Mouse (Mus musculus) embryonic facial prominence, embryonic 10.5 days (tissue): ENCODE data around the gene Sp2. TPM values are rescaled to one million over a fixed set of nuclear protein-coding genes. Genes with fewer than 3 reads are reported as not detected.

Experiments
- DNase-seq: peaks from one replicate; pipeline ENCODE4 v3.0.0-alpha.2; 2017; ENCODE audit warnings: low spot score
- H3K27ac ChIP-seq: fragments of 300-500 bp; sonication (generic); replicated peaks from 2 replicates; pipeline ENCODE4 v1.5.1; 2016; ENCODE audit warnings: mild to moderate bottlenecking
- H3K27me3 ChIP-seq: fragments of 300-500 bp; sonication (generic); replicated peaks from 2 replicates; pipeline ENCODE4 v1.6.1; 2016; ENCODE audit warnings: low read depth, mild to moderate bottlenecking; ENCODE audit not compliant: poor library complexity, severe bottlenecking
- H3K36me3 ChIP-seq: fragments of 300-500 bp; sonication (generic); replicated peaks from 2 replicates; pipeline ENCODE4 v1.6.1; 2016; ENCODE audit warnings: mild to moderate bottlenecking, moderate library complexity
- H3K4me1 ChIP-seq: fragments of 300-500 bp; sonication (generic); 2 replicates; pipeline ENCODE4 v1.6.1; 2016
- H3K4me3 ChIP-seq: fragments of 300-500 bp; sonication (generic); 2 replicates; pipeline ENCODE4 v1.5.1; 2016; ENCODE audit warnings: mild to moderate bottlenecking, moderate library complexity
- H3K9me3 ChIP-seq: fragments of 300-500 bp; sonication (generic); 2 replicates; pipeline ENCODE4 v1.6.1; 2016; ENCODE audit warnings: mild to moderate bottlenecking
- WGBS: fragments of 180-500 bp; shearing (Covaris S2); methylation state at CpG from one replicate; pipeline ENCODE4 v1.1.7; 2016; 5-methylcytosine and 5-hydroxymethylcytosine counted together
- polyA plus RNA-seq: library from polyadenylated mRNA; unstranded; fragments of >200 nt; fragmentation: Nextera tagmentation; extraction: Ambion mirVana; gene quantifications from 2 replicates; pipeline ENCODE4 v1.2.1, GENCODE M21; 2016

The Sp2 gene
- polyA plus RNA-seq, 1 experiment from 2014 or later, result 27.9 TPM

GRCm38 (mm10) chr11:96957061-96957805 is 25.5 kb downstream of the Sp2 start:
- 92% methylated on average over 10 of the region's 10 CpGs for WGBS
- Histone ChIP-seq H3K27me3 (no peaks in the 10 kb centered on the region), H3K4me1 (no peaks in the 10 kb centered on the region; the same call in 1 of the 2 replicates), H3K36me3 (peaks cover 96% of the 10 kb centered on the region), H3K27ac (no peak overlapping the region), H3K4me3 (no peak overlapping the region), H3K9me3 (no peaks in the 10 kb centered on the region)
- no peak for DNase-seq

DNA sequence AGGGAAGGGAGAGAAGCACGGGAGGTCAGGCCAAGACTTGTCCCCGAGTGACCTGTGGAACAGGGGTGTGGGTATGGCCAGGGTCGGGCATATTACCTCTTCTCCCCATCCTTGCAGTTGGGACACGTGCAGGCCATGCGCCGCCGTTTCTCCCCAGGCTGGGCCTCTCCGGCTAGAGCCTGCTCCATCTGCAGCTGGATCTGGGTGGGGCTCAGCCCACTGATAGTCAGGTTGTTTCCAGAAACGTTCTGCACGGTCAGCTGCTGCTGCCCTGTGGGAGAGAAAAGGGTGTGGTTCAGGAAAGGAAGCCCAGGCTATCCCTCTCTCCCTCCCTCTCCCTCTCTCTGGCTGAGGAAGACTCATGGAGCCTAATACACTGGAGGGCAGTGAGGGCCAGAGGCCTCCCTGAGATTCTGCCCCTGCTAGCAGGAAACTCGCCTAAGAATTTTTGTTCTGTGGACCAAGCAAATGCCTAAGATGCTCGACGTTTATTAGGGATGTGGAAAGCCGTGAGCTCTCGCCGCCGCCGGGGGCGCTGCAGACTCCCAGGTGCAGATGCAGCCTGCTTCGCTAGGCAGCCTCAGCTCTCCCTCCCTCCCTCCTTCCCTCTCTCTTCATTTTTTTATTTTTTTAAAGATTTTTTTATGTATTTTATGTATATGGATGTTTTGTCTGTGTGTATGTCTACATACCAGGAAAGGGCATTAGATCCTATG is 26.6 kb downstream of the Sp2 start:
- peak; percentile 49 for DNase-seq
- no peaks in the 10 kb centered on the region for H3K27me3 ChIP-seq
- WGBS, result 56% methylated on average over 20 of the region's 20 CpGs
- H3K27ac ChIP-seq, result 0 out of 2 replicates have a peak overlapping the region, but pooled peaks have one; percentile 24
- no peaks in the 10 kb centered on the region; the same call in 1 of the 2 replicates for H3K4me1 ChIP-seq
- no peaks in the 10 kb centered on the region for H3K9me3 ChIP-seq
- peaks cover 96% of the 10 kb centered on the region for H3K36me3 ChIP-seq
- no peak overlapping the region for H3K4me3 ChIP-seq

GRCm38 (mm10) chr11:96955094-96955493 is 27.7 kb downstream of the Sp2 start:
- no peaks in the 10 kb centered on the region for H3K27me3 ChIP-seq
- no peak for DNase-seq
- no peak overlapping the region for H3K27ac ChIP-seq
- 93% methylated on average over 4 of the region's 4 CpGs for WGBS
- H3K36me3 ChIP-seq, result peaks cover 96% of the 10 kb centered on the region
- H3K4me3 ChIP-seq, result no peak overlapping the region
- no peaks in the 10 kb centered on the region for H3K9me3 ChIP-seq
- no peaks in the 10 kb centered on the region; the same call in 1 of the 2 replicates for H3K4me1 ChIP-seq

- WGBS, result 81% methylated on average over 6 of the region's 6 CpGs
Measured at GRCm38 (mm10) chr11:96952896-96953295, 29.9 kb downstream of the Sp2 start.

GRCm38 (mm10) chr11:96952426-96952825 is 30.3 kb downstream of the Sp2 start:
- Histone ChIP-seq H3K4me1 (no peaks in the 10 kb centered on the region; the same call in 1 of the 2 replicates), H3K27me3 (no peaks in the 10 kb centered on the region), H3K27ac (no peak overlapping the region), H3K4me3 (no peak overlapping the region), H3K9me3 (no peaks in the 10 kb centered on the region), H3K36me3 (peaks cover 88% of the 10 kb centered on the region)
- WGBS, result 86% methylated on average over 10 of the region's 10 CpGs
- DNase-seq, result no peak

More at GRCm38 (mm10) chr11:96952896-96953295, 29.9 kb downstream of the Sp2 start:
- Histone ChIP-seq H3K4me1 (no peaks in the 10 kb centered on the region; the same call in 1 of the 2 replicates), H3K27ac (no peak overlapping the region), H3K27me3 (no peaks in the 10 kb centered on the region), H3K9me3 (no peaks in the 10 kb centered on the region), H3K36me3 (peaks cover 91% of the 10 kb centered on the region), H3K4me3 (no peak overlapping the region)
- no peak for DNase-seq

- H3K36me3 ChIP-seq, result peaks cover 72% of the 10 kb centered on the region
- no peak overlapping the region for H3K27ac ChIP-seq
- no peak for DNase-seq
- H3K9me3 ChIP-seq, result no peaks in the 10 kb centered on the region
- no peaks in the 10 kb centered on the region for H3K27me3 ChIP-seq
- 98% methylated on average over 3 of the region's 3 CpGs for WGBS
- H3K4me3 ChIP-seq, result no peak overlapping the region
- H3K4me1 ChIP-seq, result peaks cover 8% of the 10 kb centered on the region
Measured at GRCm38 (mm10) chr11:96950767-96951166, 32.0 kb downstream of the Sp2 start.

DNA sequence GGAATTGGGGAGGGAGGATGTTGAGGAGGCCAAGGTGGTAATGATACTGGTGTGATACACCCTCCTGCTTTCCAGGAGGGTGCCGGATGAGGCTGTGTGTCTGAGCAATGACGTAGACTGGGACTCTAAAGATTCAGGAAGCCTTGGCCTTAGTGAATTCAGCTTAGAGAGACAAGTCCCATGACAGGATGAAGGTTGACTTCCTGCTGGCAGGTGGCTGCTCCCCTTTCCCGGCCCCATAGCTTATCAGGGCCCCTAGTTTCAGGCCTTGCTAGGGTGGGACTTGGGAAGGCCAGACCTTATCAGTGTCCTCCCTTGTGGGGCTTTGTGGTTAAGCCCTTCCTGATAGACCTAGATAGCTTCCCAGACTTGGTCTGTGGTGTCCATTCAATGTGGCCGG is 34.9 kb downstream of the Sp2 start:
- no peak for DNase-seq
- Histone ChIP-seq H3K36me3 (peaks cover 45% of the 10 kb centered on the region), H3K27me3 (peaks cover 6% of the 10 kb centered on the region; the same call in 1 of the 2 replicates), H3K9me3 (no peaks in the 10 kb centered on the region), H3K4me3 (no peak overlapping the region), H3K4me1 (peaks cover 30% of the 10 kb centered on the region), H3K27ac (no peak overlapping the region)
- 94% methylated on average over 4 of the region's 4 CpGs for WGBS

- Histone ChIP-seq H3K4me1 (peaks cover 30% of the 10 kb centered on the region), H3K9me3 (no peaks in the 10 kb centered on the region), H3K4me3 (peak overlapping the region; percentile 31; the same call in 1 of the 2 replicates), H3K27ac (peak overlapping the region; percentile 51; the same call in 1 of the 2 replicates), H3K36me3 (peaks cover 31% of the 10 kb centered on the region), H3K27me3 (peaks cover 6% of the 10 kb centered on the region)
- DNase-seq, result peak; percentile 25
- 74% methylated on average over 9 of the region's 9 CpGs for WGBS
Measured at GRCm38 (mm10) chr11:96946498-96946897, 36.3 kb downstream of the Sp2 start.

- Histone ChIP-seq H3K9me3 (no peaks in the 10 kb centered on the region), H3K4me3 (peak overlapping the region; percentile 71), H3K4me1 (peaks cover 30% of the 10 kb centered on the region), H3K27me3 (peaks cover 6% of the 10 kb centered on the region), H3K27ac (peak overlapping the region; percentile 80; the same call in 1 of the 2 replicates), H3K36me3 (peaks cover 16% of the 10 kb centered on the region)
- no peak for DNase-seq
- 84% methylated on average over 14 of the region's 14 CpGs for WGBS
Measured at GRCm38 (mm10) chr11:96944844-96945580, 37.7 kb downstream of the Sp2 start.

DNA sequence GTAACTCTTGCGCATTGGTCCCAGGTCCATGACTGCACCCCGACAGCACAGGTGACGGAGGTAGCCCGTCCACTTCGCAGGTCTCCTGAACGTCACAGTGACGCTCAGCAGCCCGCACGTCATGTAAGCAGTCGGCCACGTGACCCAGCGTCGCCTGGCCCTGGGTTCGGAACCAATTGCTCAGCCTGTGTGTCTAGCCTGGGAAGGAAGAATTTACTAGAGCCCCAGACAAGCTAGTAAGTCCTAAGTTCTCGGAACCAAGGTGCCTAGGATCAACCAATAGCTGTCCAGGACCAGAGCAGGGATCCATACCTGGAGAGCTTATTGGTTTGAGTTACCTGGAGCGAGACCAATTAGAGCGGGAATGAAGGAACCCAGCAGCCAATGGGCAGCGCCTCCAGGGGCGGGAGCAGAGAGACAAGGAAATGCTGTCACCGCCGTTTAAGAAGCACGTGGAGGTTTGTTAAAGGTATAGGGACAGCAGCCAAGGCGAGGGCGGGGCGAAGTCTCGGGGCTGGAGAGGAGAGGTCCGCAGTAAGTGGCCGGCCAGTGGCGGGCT is 38.9 kb downstream of the Sp2 start, which contains the start of gene Pnpo:
Gene Pnpo (minus strand): TSS at position 241 of the 559 bp plus-strand sequence.
- peak within 1 kb of the TSS; percentile 80 for H3K27ac ChIP-seq
- DNase-seq, result peak; percentile 93
- H3K4me1 ChIP-seq, result peaks cover 30% of the 10 kb centered on the region
- H3K9me3 ChIP-seq, result no peaks in the 10 kb centered on the region
- peaks cover 5% of the 10 kb centered on the region for H3K36me3 ChIP-seq
- H3K4me3 ChIP-seq, result peak within 1 kb of the TSS; percentile 71
- peaks cover 6% of the 10 kb centered on the region for H3K27me3 ChIP-seq
- WGBS, result under 1% methylated on average over 29 of the region's 29 CpGs

GRCm38 (mm10) chr11:96941989-96942590 is 40.7 kb downstream of the Sp2 start:
- peaks cover 35% of the 10 kb centered on the region for H3K4me1 ChIP-seq
- no peak for DNase-seq
- peaks cover 6% of the 10 kb centered on the region for H3K27me3 ChIP-seq
- H3K4me3 ChIP-seq, result peak overlapping the region; percentile 71; the same call in 1 of the 2 replicates
- 80% methylated on average over 6 of the region's 6 CpGs for WGBS
- no peaks in the 10 kb centered on the region for H3K9me3 ChIP-seq
- H3K36me3 ChIP-seq, result no peaks in the 10 kb centered on the region
- no peak overlapping the region for H3K27ac ChIP-seq
